Mouse (Mus musculus) liver, embryonic 11.5 days (tissue): ENCODE data around the gene Nenf. TPM values are rescaled to one million over a fixed set of nuclear protein-coding genes. Genes with fewer than 3 reads are reported as not detected.

Experiments
- ATAC-seq: fragments of 200-750 bp; cut with Nextera tagmentation; replicated peaks from 2 replicates; pipeline ENCODE4 v1.8.0; 2017; ENCODE audit warnings: moderate number of reproducible peaks, mild to moderate bottlenecking, moderate TSS enrichment, moderate library complexity; ENCODE audit not compliant: low FRiP score
- DNase-seq: peaks from one replicate; pipeline ENCODE4 v3.0.0-alpha.2; 2017; ENCODE audit warnings: low spot score
- H3K27ac ChIP-seq: fragments of 300-500 bp; sonication (generic); 2 replicates; pipeline ENCODE4 v1.5.1; 2014; ENCODE audit warnings: mild to moderate bottlenecking, low read depth, low read length, control low read depth
- H3K27me3 ChIP-seq: fragments of 300-500 bp; sonication (generic); replicated peaks from 2 replicates; pipeline ENCODE4 v1.6.1; 2014; ENCODE audit warnings: low read length, mixed read lengths; ENCODE audit not compliant: control insufficient read depth, insufficient read depth
- H3K36me3 ChIP-seq: fragments of 300-500 bp; sonication (generic); 2 replicates; pipeline ENCODE4 v1.6.1; 2014; ENCODE audit warnings: mild to moderate bottlenecking, low read length, moderate library complexity, mixed read lengths; ENCODE audit not compliant: control insufficient read depth, insufficient read depth
- H3K4me1 ChIP-seq: fragments of 300-500 bp; sonication (generic); replicated peaks from 2 replicates; pipeline ENCODE4 v1.6.1; 2014; ENCODE audit warnings: low read length, mixed read lengths; ENCODE audit not compliant: control insufficient read depth, insufficient read depth
- H3K4me2 ChIP-seq: fragments of 300-500 bp; sonication (generic); 2 replicates; pipeline ENCODE4 v1.6.1; 2014; ENCODE audit warnings: mild to moderate bottlenecking, control low read depth, moderate library complexity
- H3K4me3 ChIP-seq: fragments of 300-500 bp; sonication (generic); 2 replicates; pipeline ENCODE4 v1.5.1; 2014; ENCODE audit warnings: low read depth, low read length, control low read depth
- H3K9ac ChIP-seq: fragments of 300-500 bp; sonication (generic); 2 replicates; pipeline ENCODE4 v1.6.1; 2014; ENCODE audit warnings: low read depth, low read length, control low read depth
- H3K9me3 ChIP-seq: fragments of 300-500 bp; sonication (generic); 2 replicates; pipeline ENCODE4 v1.6.1; 2016; ENCODE audit warnings: low read length, inconsistent platforms, mixed read lengths; ENCODE audit not compliant: control insufficient read depth
- WGBS: fragments of 180-500 bp; shearing (Covaris S2); extraction: QIAGEN DNeasy Blood & Tissue Kit; methylation state at CpG from one replicate; pipeline ENCODE4 v1.1.7; 2014; 5-methylcytosine and 5-hydroxymethylcytosine counted together
- polyA plus RNA-seq: library from polyadenylated mRNA; unstranded; fragments of >200 nt; fragmentation: Nextera tagmentation; extraction: Ambion mirVana; gene quantifications from 2 replicates; pipeline ENCODE4 v1.2.1, GENCODE M21; 2014

The Nenf gene
- polyA plus RNA-seq, 1 experiment from 2014 or later: 56.4 TPM

- ATAC-seq: no peak
- no peak overlapping the region for H3K4me2 ChIP-seq
These were observed 18.6 kb downstream of the Nenf start for GRCm38 (mm10) chr1:191299215-191299942.

GRCm38 (mm10) chr1:191298304-191298703, 19.7 kb downstream of the Nenf start:
- H3K27ac ChIP-seq: no peak overlapping the region
- ATAC-seq: no peak
- H3K9me3 ChIP-seq: no peaks in the 10 kb centered on the region
- DNase-seq: no peak
- 87% methylated on average over 4 of the region's 4 CpGs for WGBS
- no peaks in the 10 kb centered on the region for H3K4me1 ChIP-seq
- H3K9ac ChIP-seq: no peak overlapping the region
- no peaks in the 10 kb centered on the region for H3K36me3 ChIP-seq
- no peak overlapping the region for H3K4me2 ChIP-seq
- no peaks in the 10 kb centered on the region for H3K27me3 ChIP-seq
- no peak overlapping the region for H3K4me3 ChIP-seq

More at GRCm38 (mm10) chr1:191299215-191299942, 18.6 kb downstream of the Nenf start:
- DNase-seq: no peak
- H3K4me3 ChIP-seq: no peak overlapping the region
- H3K9ac ChIP-seq: no peak overlapping the region
- no peaks in the 10 kb centered on the region for H3K27me3 ChIP-seq
- H3K27ac ChIP-seq: no peak overlapping the region
- H3K4me1 ChIP-seq: no peaks in the 10 kb centered on the region
- 56% methylated on average over 11 of the region's 11 CpGs for WGBS
- H3K9me3 ChIP-seq: no peaks in the 10 kb centered on the region
- no peaks in the 10 kb centered on the region for H3K36me3 ChIP-seq

- WGBS: 69% methylated on average over 5 of the region's 5 CpGs
- Histone ChIP-seq H3K9ac (no peak overlapping the region), H3K4me3 (no peak overlapping the region), H3K27ac (no peak overlapping the region), H3K9me3 (no peaks in the 10 kb centered on the region), H3K4me1 (no peaks in the 10 kb centered on the region), H3K4me2 (no peak overlapping the region), H3K27me3 (no peaks in the 10 kb centered on the region), H3K36me3 (no peaks in the 10 kb centered on the region)
- ATAC-seq (no peak), DNase-seq (no peak)
These were observed 21.5 kb downstream of the Nenf start for GRCm38 (mm10) chr1:191296445-191296844.

- H3K27ac ChIP-seq: no peak overlapping the region
- no peak for ATAC-seq
These were observed 22.2 kb downstream of the Nenf start for GRCm38 (mm10) chr1:191295784-191296183.

GRCm38 (mm10) chr1:191293996-191294795, 23.8 kb downstream of the Nenf start:
- H3K4me3 ChIP-seq: no peak overlapping the region
- DNase-seq: no peak
- H3K27me3 ChIP-seq: no peaks in the 10 kb centered on the region
- no peak overlapping the region for H3K27ac ChIP-seq
- no peak overlapping the region for H3K9ac ChIP-seq
- no peak for ATAC-seq
- 61% methylated on average over 9 of the region's 9 CpGs for WGBS
- no peaks in the 10 kb centered on the region for H3K9me3 ChIP-seq
- H3K4me2 ChIP-seq: no peak overlapping the region
- H3K4me1 ChIP-seq: no peaks in the 10 kb centered on the region
- no peaks in the 10 kb centered on the region for H3K36me3 ChIP-seq

More at GRCm38 (mm10) chr1:191295784-191296183, 22.2 kb downstream of the Nenf start:
- Histone ChIP-seq H3K9me3 (no peaks in the 10 kb centered on the region), H3K4me3 (no peak overlapping the region), H3K4me1 (no peaks in the 10 kb centered on the region), H3K9ac (no peak overlapping the region), H3K4me2 (no peak overlapping the region), H3K27me3 (no peaks in the 10 kb centered on the region), H3K36me3 (no peaks in the 10 kb centered on the region)
- 38% methylated on average over 3 of the region's 3 CpGs for whole genome bisulfite sequencing
- DNase-seq: no peak

GRCm38 (mm10) chr1:191293051-191293450, 24.9 kb downstream of the Nenf start:
- no peak overlapping the region for H3K4me2 ChIP-seq
- H3K4me1 ChIP-seq: no peaks in the 10 kb centered on the region
- no peaks in the 10 kb centered on the region for H3K36me3 ChIP-seq
- H3K9ac ChIP-seq: no peak overlapping the region
- DNase-seq (no peak), ATAC-seq (no peak)
- H3K27ac ChIP-seq: no peak overlapping the region
- H3K9me3 ChIP-seq: no peaks in the 10 kb centered on the region
- H3K4me3 ChIP-seq: no peak overlapping the region
- no peaks in the 10 kb centered on the region for H3K27me3 ChIP-seq
- 68% methylated on average over 2 of the region's 2 CpGs for WGBS

- no peaks in the 10 kb centered on the region for H3K4me1 ChIP-seq
- no peak overlapping the region for H3K9ac ChIP-seq
- WGBS: 64% methylated on average over 5 of the region's 5 CpGs
- no peak for DNase-seq
- H3K27ac ChIP-seq: no peak overlapping the region
- no peak overlapping the region for H3K4me2 ChIP-seq
- no peaks in the 10 kb centered on the region for H3K36me3 ChIP-seq
- no peak for ATAC-seq
- no peaks in the 10 kb centered on the region for H3K9me3 ChIP-seq
- H3K4me3 ChIP-seq: no peak overlapping the region
- no peaks in the 10 kb centered on the region for H3K27me3 ChIP-seq
These were observed 25.6 kb downstream of the Nenf start for GRCm38 (mm10) chr1:191292348-191292747.

- H3K4me2 ChIP-seq: no peak overlapping the region
- H3K4me3 ChIP-seq: no peak overlapping the region
- H3K27me3 ChIP-seq: no peaks in the 10 kb centered on the region
- WGBS: 32% methylated on average over 8 of the region's 8 CpGs
- H3K9me3 ChIP-seq: no peaks in the 10 kb centered on the region
- H3K27ac ChIP-seq: no peak overlapping the region
- no peak overlapping the region for H3K9ac ChIP-seq
- ATAC-seq (peak; percentile 74), DNase-seq (no peak)
- no peaks in the 10 kb centered on the region for H3K4me1 ChIP-seq
- no peaks in the 10 kb centered on the region for H3K36me3 ChIP-seq
These were observed 29.2 kb downstream of the Nenf start for GRCm38 (mm10) chr1:191288762-191289161.
